Mouse (Mus musculus) induced T-regulatory cell, adult 2 months (primary cell): ENCODE results near the gene Vwa1.
"Not testable (repeated sequence)": the region's sequence is repeated elsewhere in the genome, so short reads cannot be mapped to it uniquely, and the experiment has no call there.

Experiments
- DNase-seq: peaks from one replicate; pipeline ENCODE4 v3.0.0-alpha.2; 2012; ENCODE audit warnings: low read depth

Vwa1 gene

DNA sequence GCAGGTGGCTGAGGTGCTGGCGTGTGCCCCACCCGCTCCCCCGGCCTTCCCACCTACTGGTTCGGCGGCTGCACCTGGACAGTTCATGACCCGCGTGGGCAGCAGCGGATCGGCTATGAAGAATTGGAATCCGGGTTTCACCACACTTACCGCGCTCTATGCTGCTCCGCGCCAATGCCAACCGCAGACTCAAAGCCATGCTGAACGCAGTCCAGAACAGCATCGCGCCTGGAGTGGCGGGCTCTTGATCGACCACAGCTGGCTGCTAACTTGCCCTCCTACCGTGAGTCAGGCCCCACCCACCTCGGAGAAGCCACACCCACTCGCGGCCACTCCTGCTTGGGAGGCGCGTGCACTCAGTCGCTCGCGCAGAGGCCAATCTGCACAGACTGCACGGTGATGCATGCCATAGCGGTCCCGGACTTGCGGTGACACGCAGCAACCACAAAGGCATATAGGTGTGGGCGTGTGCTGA lies at the start of gene Vwa1:
Vwa1 (minus strand) TSS at position 419 of the 475 bp plus-strand sequence.
- DNase-seq = peak; percentile 86

GRCm38 (mm10) chr4:155823443-155823842 lies 48.9 kb upstream of the Vwa1 start:
- DNase-seq = no peak

DNA sequence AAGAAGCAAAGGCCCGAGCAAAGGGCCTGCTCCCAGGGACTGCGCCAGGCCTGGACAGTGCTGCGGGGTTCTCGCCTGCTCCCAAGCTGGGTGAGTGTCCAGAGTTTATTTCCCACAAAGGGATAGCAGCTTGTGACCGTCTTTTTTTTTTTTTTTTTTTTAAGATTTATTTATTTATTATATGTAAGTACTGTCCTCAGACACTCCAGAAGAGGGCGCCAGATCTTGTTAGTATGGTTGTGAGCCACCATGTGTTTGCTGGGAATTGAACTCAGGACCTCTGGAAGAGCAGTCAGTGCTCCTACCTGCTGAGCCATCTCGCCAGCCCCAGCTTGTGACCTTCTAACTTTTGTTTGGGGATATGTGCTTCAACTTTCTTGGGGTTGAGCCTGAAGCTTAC lies 46.5 kb upstream of the Vwa1 start:
- peak; percentile 67 for DNase-seq

DNA sequence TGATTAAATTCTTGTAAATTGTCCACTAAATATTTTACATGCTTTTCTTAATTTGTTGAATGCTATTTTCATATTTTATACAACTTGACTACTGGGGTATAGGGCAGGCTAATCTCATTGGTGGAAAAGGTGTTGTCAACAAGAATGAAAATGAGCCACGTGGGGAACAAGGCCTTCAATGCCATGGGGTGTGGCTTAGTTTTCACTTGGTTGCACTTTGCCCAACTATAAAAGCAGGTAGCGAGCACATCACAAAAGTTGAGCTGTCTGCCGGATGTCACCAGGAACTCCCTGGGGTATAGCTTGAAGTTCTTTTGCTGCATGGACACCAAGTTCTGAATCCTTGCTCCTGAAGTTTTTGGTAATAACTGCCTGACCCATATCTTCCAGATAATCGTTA lies 43.0 kb upstream of the Vwa1 start:
- DNase-seq = no peak

DNA sequence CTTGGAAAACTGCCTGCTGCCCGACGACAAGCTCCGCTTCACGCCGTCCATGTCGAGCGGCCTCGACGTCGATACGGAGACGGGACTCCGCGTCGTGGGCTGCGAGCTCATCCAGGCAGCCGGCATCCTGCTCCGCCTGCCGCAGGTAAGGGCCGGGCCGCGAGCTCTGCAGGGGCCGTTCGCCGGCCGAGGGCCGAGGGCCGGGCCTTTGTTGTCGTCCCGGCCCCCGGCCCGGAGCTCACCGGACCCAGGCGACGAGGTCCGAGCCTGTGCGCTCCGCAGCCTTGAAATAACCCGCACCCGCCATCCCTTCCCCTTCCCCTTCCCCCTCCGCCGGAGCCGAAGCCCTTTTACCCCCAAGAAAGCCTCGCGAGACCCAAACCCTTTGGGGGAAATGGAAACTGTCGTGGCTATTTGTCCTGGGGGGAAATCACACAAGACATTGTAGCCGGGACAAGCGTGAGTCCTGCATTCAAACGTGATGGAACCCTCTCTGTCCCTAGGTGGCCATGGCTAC lies 38.2 kb upstream of the Vwa1 start:
- peak; percentile 70 for DNase-seq

DNA sequence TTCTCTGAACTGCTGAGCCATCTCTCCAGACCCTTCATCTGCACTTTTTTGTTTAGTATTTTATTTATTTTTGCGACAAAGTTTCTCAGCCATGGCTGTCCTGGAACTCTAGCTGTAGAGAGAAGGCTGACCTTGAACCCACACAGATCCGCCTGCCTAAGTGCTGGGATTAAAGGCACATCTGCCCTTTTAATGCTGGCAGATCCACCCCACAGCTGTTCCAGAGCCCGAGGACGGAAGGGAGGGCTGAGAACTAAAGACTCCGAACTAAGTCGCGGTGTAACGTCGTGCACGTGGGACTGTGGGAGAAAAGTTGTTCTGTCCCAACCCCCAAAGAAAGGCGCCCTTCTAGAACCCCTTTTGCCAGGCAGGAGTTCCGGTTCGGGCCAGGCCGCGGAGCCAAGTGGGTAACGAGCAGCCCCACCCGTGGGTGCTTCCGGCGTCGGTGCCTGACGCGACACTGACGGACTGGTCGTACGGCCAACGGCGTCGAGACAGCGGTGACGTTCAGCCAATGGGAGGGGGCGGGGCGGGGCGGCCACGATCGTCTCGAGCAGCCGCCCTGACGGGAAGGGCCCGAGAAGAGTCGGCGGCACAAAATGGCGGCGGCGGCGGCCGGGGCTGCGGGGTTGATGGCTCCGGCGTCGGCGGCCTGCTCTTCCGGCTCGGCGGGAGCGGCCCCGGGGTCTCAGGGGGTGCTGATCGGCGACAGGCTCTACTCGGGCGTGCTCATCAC lies 37.6 kb upstream of the Vwa1 start, which contains the start of gene Ccnl2:
Ccnl2 (plus strand) TSS at position 561 of the 736 bp plus-strand sequence.
- DNase-seq = peak; percentile 98

DNA sequence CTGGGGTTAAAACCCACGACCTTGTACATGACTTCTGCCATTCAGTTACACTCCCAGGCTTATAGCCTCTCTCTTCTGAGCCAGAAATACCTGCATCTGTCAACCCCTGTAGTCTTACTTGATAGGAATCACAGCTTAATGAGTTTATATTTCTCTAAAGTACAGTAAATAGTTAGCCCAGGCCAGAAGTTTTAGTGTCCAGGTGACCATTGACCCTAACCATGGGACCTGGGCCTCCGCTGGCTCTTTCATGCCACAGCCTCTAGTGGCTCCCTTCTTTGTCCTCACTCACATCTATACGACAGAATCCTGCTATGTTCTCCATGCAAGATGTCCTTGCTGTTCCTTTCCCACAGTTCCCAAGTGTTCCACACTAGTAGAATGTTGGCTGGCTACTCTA lies 33.3 kb upstream of the Vwa1 start:
- DNase-seq = no peak

GRCm38 (mm10) chr4:155803340-155804041 lies 29.0 kb upstream of the Vwa1 start:
- peak; percentile 98 for DNase-seq

DNA sequence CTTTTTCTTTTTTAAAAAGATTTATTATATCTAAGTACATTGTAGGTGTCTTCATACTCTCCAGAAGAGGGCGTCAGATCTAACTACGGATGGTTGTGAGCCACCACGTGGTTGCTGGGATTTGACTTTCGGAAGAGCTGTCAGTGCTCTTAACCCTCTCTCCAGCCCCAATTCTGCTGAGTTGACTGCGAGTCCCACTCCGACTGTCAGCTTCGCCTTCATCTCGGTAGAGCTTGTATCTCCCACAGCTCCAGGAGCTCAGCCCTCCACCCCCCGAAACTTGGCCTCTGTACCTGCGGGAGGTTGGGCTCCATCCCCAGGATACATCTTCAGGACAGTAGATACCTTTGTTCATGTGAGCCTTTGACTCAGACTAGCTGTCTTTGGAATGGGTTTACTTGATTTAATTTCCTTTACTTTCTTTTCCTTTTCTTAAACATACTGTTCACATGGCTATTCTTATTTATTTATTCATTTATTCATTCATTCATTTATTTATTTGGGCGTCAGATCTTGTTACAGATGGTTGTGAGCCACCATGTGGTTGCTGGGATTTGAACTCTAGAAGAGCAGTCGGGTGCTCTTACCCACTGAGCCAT lies 28.3 kb upstream of the Vwa1 start, which contains the start of gene Mrpl20:
Mrpl20 (plus strand) TSS at position 138 of the 599 bp plus-strand sequence.
- DNase-seq = peak; percentile 70

GRCm38 (mm10) chr4:155802075-155802474 lies 27.6 kb upstream of the Vwa1 start:
- DNase-seq = no peak

DNA sequence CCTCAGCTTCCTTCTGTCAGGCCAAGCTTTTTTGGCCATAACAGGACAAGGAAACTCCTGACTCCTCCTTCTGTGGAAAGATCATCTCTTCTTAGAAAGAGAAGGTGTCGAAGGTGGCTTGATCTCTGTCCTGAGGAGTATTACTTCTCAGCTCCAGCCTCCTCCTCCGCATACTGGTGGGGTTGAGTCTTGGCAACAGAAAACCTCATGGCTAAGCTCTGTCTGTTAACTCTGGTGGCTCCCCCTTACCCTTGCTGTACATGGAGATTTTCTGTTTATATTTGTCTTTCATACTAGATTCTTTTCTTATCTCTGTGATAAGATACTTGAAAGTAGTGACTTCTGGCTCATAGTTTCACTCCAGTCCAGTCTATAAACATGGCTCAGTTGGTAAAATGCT lies 19.2 kb upstream of the Vwa1 start:
- no peak for DNase-seq

- DNase-seq = no peak
These were observed 16.9 kb upstream of the Vwa1 start for GRCm38 (mm10) chr4:155791240-155791933.

DNA sequence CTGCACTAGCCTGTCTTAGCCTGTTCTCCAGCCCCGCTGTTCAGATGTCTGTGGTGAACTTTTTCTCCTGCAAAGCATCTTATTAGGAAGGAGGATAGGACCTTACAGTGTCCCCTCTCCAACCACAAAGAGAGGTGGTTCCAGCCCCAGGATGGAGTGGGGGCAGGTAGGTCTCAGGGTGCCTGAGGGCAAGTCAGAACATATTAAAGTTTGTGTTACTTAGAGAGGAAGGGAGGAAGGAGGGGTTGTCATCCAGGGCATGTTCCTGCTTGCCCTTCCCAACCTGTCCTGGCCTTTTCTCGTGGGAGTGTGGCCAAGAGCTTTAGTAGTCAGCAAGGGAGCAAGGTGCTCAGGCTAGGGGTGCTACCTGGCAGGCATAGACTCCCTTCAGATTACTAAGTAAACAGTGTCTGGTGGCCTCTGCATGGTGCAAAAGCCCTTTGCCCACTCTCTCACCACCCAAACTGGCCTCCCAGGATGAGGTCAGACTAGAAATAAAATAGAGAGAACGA lies 16.2 kb upstream of the Vwa1 start:
- no peak for DNase-seq

DNA sequence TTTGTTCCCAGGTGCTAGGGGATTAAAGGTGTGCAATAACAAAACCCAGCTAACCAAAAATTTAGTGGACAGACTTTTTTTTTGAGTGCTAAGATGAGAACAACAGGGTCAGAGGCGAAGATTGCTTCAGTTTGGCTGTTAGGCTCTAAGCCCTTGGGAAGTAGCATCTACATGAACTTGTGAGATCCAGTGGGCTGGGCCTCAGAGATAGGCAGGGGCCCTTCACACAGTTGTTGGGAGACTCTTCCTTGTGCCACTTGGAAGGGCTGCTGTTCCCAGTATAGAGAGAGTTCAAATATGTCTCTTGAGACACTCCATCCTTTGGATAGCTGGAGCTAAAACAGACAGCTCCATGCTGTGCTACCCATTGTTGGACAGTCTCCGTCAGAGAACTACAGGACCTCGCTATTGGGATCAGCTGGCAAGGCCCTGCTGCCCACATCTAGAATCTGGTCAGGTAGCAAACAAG lies 15.6 kb upstream of the Vwa1 start, which contains the start of gene Ankrd65:
Ankrd65 (plus strand) TSS at position 419 of the 469 bp plus-strand sequence.
- DNase-seq = no peak

- not testable (repeated sequence) for DNase-seq
These were observed 14.3 kb upstream of the Vwa1 start for GRCm38 (mm10) chr4:155788833-155789232.

GRCm38 (mm10) chr4:155788300-155788699 lies 13.8 kb upstream of the Vwa1 start:
- DNase-seq = no peak

- peak; percentile 26 for DNase-seq
These were observed 11.3 kb upstream of the Vwa1 start, which contains the start of gene Tmem88b for GRCm38 (mm10) chr4:155785819-155786218. Tmem88b (minus strand) TSS chr4:155785874.

DNA sequence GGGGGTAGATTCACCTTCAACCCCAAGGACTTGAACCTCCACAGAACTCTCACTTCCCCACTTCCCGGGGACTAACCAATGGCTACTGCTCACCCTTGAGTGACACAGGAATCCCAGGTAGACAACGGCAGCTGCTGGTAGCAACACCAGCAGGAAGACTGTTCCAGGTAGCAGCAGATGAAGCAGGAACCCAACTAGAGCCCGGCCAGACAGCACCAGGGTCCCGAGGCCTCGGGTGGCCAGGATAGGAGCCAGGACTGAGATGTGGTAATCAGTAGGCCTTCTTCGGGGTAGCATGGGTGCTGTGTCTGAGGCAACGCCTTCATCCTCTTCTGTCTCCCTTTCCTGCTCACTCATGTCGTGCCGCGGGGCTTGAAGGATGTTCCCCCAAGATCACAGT lies 10.7 kb upstream of the Vwa1 start:
- no peak for DNase-seq

DNA sequence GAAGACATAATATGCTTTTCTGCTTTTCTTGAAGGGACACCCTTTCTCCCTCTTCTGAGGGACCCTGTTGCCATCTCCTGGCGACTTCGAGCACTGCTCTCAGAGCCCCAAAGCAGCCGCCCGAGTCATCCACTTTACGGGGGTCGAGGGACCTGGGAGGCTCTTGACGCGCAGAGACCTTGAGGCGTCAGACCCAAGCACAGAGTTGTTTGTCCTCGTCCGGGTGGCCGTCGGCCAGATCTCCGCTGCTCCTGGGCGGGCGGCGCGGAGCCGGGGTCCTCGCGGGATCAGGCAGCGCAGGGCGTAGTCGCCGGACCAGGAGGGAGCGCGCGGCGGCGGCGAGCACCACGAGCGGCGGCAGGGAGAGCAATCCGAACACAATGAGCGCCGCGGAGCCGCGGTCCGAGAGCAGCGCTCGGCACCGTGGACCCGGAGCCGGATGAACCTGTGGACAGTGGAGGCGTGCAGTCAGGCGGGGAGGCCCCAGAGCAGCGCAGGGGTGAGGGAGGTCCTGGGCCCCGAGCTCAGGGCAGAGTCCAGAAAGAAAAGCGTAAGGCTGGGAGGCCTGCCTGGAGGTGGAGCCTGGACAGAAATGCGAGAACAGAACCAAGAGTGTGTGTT lies 9.7 kb upstream of the Vwa1 start:
- peak; percentile 73 for DNase-seq

- no peak for DNase-seq
These were observed 9.1 kb upstream of the Vwa1 start for GRCm38 (mm10) chr4:155783486-155784080.
